Mouse (Mus musculus): Measurements from ENCODE around the gene Ubd. TPM values are rescaled to one million over a fixed set of nuclear protein-coding genes. Genes with fewer than 3 reads are reported as not detected.

The Ubd gene
- polyA plus RNA-seq, 1 experiment from 2014 or later, result not detected

- no peak overlapping the region for H3K27ac ChIP-seq (ENCODE audit: low read depth, low read length)
- ATAC-seq (ENCODE audit: low FRiP score) (no peak), DNase-seq (ENCODE audit: low spot score) (no peak)
- H3K4me3 ChIP-seq (ENCODE audit: low read depth, low read length), result no peak overlapping the region
- H3K4me1 ChIP-seq (replicated peaks; ENCODE audit: control insufficient read depth, insufficient read depth, low read length), result no peaks in the 10 kb centered on the region
- no peaks in the 10 kb centered on the region for H3K9me3 ChIP-seq (ENCODE audit: control insufficient read depth, low read length)
- WGBS, result 53% methylated on average over 3 of the region's 3 CpGs
- no peak overlapping the region for H3K4me2 ChIP-seq (replicated peaks; ENCODE audit: low read depth, low read length)
- no peaks in the 10 kb centered on the region for H3K36me3 ChIP-seq (ENCODE audit: control insufficient read depth, insufficient read depth, low read length)
- H3K27me3 ChIP-seq (ENCODE audit: control insufficient read depth, insufficient read depth, low read length), result no peaks in the 10 kb centered on the region
- H3K9ac ChIP-seq (ENCODE audit: low read depth, low read length), result no peak overlapping the region
Measured at GRCm38 (mm10) chr17:37242198-37242597, 48.5 kb downstream of the Ubd start.

Other genes with a start within 250 kb of the Ubd start
- gene Ppp1r11, start 242.2 kb upstream of the Ubd start, polyA plus RNA-seq (2014; fragmentation: Nextera tagmentation; extraction: Ambion mirVana), result 161 and 165 TPM in 2 replicates
- 82.8 and 86.9 TPM in 2 replicates for gene Znrd1, start 235.3 kb upstream of the Ubd start, polyA plus RNA-seq (2014; fragmentation: Nextera tagmentation; extraction: Ambion mirVana)
- gene Znrd1as, start 235.3 kb upstream of the Ubd start, polyA plus RNA-seq (2014; fragmentation: Nextera tagmentation; extraction: Ambion mirVana), result 9.6 and 9.8 TPM in 2 replicates
- not detected in 2 replicates for gene 2410137M14Rik, start 212.7 kb upstream of the Ubd start, polyA plus RNA-seq (2014; fragmentation: Nextera tagmentation; extraction: Ambion mirVana)
- gene H2-M5, start 204.4 kb upstream of the Ubd start, polyA plus RNA-seq (2014; fragmentation: Nextera tagmentation; extraction: Ambion mirVana), result 0.86 and 1.1 TPM in 2 replicates
- gene Zfp57, start 192.7 kb upstream of the Ubd start, polyA plus RNA-seq (2014; fragmentation: Nextera tagmentation; extraction: Ambion mirVana), result 137 and 153 TPM in 2 replicates
- gene Mog, start 170.5 kb upstream of the Ubd start, polyA plus RNA-seq (2014; fragmentation: Nextera tagmentation; extraction: Ambion mirVana), result 0.39 and 0.61 TPM in 2 replicates
- gene Gabbr1, start 147.9 kb upstream of the Ubd start, polyA plus RNA-seq (2014; fragmentation: Nextera tagmentation; extraction: Ambion mirVana), result 16.8 and 24.8 TPM in 2 replicates
- 0.06 TPM in 1 of 2 replicates, not detected in the other for gene Olfr90, start 105.4 kb upstream of the Ubd start, polyA plus RNA-seq (2014; fragmentation: Nextera tagmentation; extraction: Ambion mirVana)
- gene Olfr91, start 95.6 kb upstream of the Ubd start, polyA plus RNA-seq (2014; fragmentation: Nextera tagmentation; extraction: Ambion mirVana), result 0.08 TPM in 1 of 2 replicates, not detected in the other
- not detected in 2 replicates for gene Olfr92, start 73.8 kb upstream of the Ubd start, polyA plus RNA-seq (2014; fragmentation: Nextera tagmentation; extraction: Ambion mirVana)
- gene Olfr93, start 32.4 kb upstream of the Ubd start, polyA plus RNA-seq (2014; fragmentation: Nextera tagmentation; extraction: Ambion mirVana), result not detected in 2 replicates
- not detected in 2 replicates for gene Olfr94, start 7.1 kb downstream of the Ubd start, polyA plus RNA-seq (2014; fragmentation: Nextera tagmentation; extraction: Ambion mirVana)
- gene Olfr95, start 19.2 kb downstream of the Ubd start, polyA plus RNA-seq (2014; fragmentation: Nextera tagmentation; extraction: Ambion mirVana), result not detected in 2 replicates
- gene Olfr96, start 26.3 kb downstream of the Ubd start, polyA plus RNA-seq (2014; fragmentation: Nextera tagmentation; extraction: Ambion mirVana), result not detected in 2 replicates
- not detected in 2 replicates for gene Olfr97, start 43.4 kb downstream of the Ubd start, polyA plus RNA-seq (2014; fragmentation: Nextera tagmentation; extraction: Ambion mirVana)
- not detected in 2 replicates for gene Olfr98, start 69.9 kb downstream of the Ubd start, polyA plus RNA-seq (2014; fragmentation: Nextera tagmentation; extraction: Ambion mirVana)
- 0.93 and 1.3 TPM in 2 replicates for gene H2-M3, start 76.3 kb downstream of the Ubd start, polyA plus RNA-seq (2014; fragmentation: Nextera tagmentation; extraction: Ambion mirVana)
- not detected in 2 replicates for gene Olfr99, start 89.6 kb downstream of the Ubd start, polyA plus RNA-seq (2014; fragmentation: Nextera tagmentation; extraction: Ambion mirVana)
- not detected in 2 replicates for gene Olfr101, start 110.4 kb downstream of the Ubd start, polyA plus RNA-seq (2014; fragmentation: Nextera tagmentation; extraction: Ambion mirVana)
- gene Olfr102, start 123.2 kb downstream of the Ubd start, polyA plus RNA-seq (2014; fragmentation: Nextera tagmentation; extraction: Ambion mirVana), result not detected in 2 replicates
- not detected in 2 replicates for gene Olfr103, start 145.8 kb downstream of the Ubd start, polyA plus RNA-seq (2014; fragmentation: Nextera tagmentation; extraction: Ambion mirVana)
- not detected in 2 replicates for gene Olfr104-ps, start 165.7 kb downstream of the Ubd start, polyA plus RNA-seq (2014; fragmentation: Nextera tagmentation; extraction: Ambion mirVana)
- not detected in 2 replicates for gene Olfr105-ps, start 185.1 kb downstream of the Ubd start, polyA plus RNA-seq (2014; fragmentation: Nextera tagmentation; extraction: Ambion mirVana)
- gene Olfr106-ps, start 196.5 kb downstream of the Ubd start, polyA plus RNA-seq (2014; fragmentation: Nextera tagmentation; extraction: Ambion mirVana), result not detected in 2 replicates
- not detected in 2 replicates for gene Olfr107, start 205.3 kb downstream of the Ubd start, polyA plus RNA-seq (2014; fragmentation: Nextera tagmentation; extraction: Ambion mirVana)